Mouse (Mus musculus): ENCODE data around the gene D1Pas1.

Gene D1Pas1

GRCm38 (mm10) chr1:186986506-186986905 is 19.3 kb downstream of the D1Pas1 start:
- DNase-seq (ENCODE audit: low read depth, low spot score): no peak

GRCm38 (mm10) chr1:186988281-186988682 is 21.1 kb downstream of the D1Pas1 start:
- DNase-seq (ENCODE audit: low read depth, low spot score): no peak

DNA sequence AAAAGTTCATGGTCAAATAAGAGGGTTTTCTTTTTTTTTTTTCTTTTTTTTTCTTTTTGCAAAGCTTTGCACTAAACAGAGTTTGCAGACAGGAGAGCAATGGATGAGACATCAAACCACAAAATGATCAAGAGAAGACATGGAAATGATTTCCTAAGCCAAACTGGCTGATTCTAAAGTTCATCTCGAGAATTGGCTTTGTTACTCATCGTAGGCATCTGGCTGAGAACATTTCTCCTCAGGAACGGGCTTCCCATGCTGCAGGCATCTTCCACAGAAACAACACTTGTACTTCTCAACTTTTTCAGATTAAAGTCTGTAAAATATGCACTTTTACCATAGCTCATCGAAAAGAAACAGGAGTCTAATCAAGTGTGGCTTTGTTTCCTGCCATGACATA is 21.6 kb downstream of the D1Pas1 start:
- DNase-seq (ENCODE audit: low read depth, low spot score): no peak

DNA sequence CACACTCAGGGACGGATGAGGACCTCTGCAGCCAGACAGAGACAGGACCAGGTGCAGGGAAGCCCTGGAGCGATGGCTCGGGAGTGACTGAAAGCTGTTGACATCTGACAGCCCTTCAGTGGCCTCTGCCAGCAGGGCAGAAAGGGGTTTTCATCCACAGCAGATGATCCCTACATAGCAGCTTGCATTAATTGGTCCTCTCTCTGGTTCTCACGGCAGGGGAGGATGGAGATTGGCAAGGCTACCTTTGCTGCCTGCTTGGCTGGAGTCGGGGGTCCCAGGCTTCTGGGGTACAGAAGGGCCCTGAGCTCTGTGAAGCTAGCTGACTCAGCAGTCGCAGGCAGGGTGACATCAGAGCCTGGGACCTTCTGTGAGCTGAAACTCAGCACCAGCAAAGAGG is 24.3 kb downstream of the D1Pas1 start:
- DNase-seq (ENCODE audit: low read depth, low spot score): no peak

- DNase-seq (ENCODE audit: low read depth, low spot score): no peak
Observed at GRCm38 (mm10) chr1:186992113-186992512, 24.9 kb downstream of the D1Pas1 start.

DNA sequence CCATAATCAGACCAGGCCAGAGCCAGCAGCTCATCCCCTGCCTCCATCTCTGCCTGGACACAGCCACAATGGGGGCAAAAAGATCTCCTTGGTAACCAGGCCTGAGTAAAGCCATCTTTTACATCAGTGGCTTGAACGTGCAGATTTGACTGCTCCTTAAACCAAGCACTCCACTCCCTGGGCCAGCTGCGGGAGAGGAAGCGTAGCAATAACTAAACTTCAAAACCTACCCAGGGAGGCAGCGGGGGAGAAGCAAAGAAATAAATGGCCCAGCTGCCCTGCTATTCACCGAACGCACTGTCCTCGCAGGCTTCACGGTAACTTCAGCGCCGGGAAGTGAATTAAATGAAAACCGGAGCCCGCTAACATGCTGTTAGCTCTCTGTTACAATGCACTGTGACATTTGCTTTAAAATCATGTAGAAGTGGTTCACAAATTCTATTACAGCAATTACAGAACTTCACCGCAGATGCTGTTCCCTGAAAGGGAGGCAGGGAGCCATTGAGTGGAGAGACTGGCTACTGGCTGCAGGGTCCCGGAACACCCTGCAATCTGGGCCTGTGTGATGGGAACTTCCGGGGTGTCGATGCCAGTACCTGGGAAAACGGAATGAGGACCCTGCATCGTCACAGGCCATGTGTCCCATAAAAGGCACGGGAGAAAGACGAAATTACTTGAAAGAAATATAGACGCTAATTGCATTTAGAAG is 30.5 kb downstream of the D1Pas1 start:
- DNase-seq (ENCODE audit: low read depth, low spot score): no peak

DNA sequence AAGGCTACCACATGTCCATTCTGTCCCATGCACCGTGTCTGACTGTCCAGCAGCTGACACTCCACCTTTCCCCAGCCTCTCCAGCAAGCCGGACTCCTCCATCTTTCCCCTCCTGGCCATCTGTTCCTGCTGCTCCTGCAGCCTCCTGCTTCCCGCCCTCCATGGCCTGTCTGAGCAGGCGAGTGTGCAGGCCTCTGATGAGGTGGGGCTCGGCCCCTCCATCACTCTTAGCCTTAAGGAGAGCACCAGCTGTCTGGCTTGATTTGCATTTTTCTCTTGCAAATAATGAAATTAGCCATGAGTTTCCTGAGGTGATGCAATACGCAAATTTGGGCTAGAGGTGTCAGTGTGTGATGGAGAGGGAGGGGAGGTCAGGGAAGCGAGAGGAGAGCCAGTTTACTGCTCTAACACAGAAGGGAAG is 36.2 kb downstream of the D1Pas1 start:
- DNase-seq (ENCODE audit: low read depth, low spot score): no peak

- DNase-seq (ENCODE audit: low read depth, low spot score): no peak
Observed at GRCm38 (mm10) chr1:187004306-187004705, 37.1 kb downstream of the D1Pas1 start.

- no peak for DNase-seq (ENCODE audit: low read depth, low spot score)
Observed at GRCm38 (mm10) chr1:187006227-187006925, 39.2 kb downstream of the D1Pas1 start.

DNA sequence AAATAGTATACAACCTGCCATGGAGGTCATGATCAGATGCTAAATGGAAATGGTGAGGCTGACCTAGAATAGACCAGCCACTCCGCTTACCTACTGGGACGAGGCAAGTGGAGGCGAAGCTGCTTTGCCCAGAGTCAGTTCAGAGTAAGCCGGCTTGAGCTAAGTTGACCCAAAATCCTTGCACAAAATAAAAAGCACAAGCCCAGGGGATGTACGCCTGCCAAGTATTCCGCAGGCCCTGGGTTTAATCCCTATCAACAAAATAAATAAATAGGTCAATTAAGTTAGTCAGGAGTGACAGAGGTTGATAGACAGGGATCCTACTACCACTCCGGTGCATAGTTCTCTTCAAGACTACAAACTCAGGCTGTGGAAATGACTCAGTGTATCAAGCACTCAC is 41.0 kb downstream of the D1Pas1 start:
- DNase-seq (ENCODE audit: low read depth, low spot score): no peak

DNA sequence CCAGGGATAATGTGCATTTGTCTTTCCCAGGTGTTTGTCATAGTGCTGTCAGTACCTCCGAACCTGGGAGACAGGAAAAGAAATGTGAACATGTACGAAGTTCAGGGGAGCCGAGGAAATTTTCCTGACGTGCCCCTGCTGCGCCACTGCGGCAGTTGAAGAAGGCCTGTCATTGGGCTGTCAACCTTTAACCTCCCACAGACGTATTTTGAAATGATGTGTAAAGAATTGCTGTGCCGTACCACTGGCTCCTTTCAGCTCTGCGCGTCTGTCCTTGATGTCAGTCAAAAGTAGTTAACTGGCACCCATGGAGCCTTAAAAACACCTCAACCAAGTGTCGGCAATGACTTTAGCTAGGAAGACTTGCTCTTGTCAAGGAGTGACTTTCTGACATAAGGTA is 42.9 kb downstream of the D1Pas1 start:
- no peak for DNase-seq (ENCODE audit: low read depth, low spot score)

DNA sequence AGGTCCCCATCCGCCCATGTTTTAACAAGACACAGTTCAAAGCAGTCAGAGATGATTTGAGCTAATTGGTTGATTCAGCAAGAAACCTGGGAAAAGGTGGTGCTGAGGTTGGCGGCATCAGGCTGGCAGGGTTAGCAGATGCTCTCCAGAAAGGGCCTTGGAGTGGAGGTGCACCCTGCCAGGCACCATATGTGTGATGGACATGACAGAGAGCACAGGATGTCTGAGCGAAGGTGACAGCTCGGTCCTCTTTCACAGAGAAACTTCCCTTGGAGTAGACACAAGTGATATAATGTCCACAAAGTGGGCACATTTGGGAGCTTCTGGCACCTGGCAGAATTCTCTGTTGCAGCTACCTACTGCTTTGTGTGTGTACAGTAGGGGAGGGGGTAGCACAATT is 44.4 kb downstream of the D1Pas1 start:
- DNase-seq (ENCODE audit: low read depth, low spot score): no peak

GRCm38 (mm10) chr1:187014141-187014540 is 46.9 kb downstream of the D1Pas1 start:
- no peak for DNase-seq (ENCODE audit: low read depth, low spot score)

DNA sequence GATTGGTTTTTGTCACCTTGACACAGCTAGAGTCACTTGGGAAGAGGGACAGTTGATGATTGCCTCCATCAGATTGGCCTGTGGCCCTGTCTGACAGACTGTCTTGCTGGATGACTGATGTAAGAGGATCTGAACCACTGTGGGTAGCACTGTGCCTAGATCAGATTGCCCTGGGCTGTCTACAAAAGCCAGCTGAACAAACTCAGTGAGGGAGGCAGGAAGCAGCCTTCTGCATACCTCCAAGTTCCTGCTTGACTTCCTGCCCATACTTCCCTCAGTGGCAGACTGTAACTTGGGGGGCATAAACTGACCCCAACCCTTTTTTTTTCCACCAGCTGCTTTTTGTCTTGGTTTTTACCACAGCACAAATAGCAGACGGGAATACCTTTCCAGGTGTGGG is 48.5 kb downstream of the D1Pas1 start:
- no peak for DNase-seq (ENCODE audit: low read depth, low spot score)

- DNase-seq (ENCODE audit: low read depth, low spot score): no peak
Observed at GRCm38 (mm10) chr1:187016116-187016515, 48.9 kb downstream of the D1Pas1 start.

DNA sequence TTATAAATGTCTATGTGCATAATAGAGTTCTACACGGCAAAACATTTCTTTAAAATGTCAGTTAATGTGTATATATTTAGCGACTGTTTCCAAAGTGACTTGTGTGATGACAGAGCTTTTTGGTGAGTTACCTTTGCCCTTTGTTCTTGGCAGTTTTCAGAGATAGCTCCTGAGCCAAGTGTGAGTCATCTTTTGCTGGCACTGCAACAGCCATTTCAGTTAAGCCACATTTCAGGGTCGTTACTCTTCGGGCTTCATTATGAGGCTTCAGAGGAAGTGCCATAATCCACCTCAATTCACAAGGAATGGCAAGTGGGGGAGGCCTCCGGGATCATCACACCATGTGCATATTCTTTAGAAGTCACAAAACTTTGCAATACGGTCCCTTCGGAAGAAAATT is 52.8 kb downstream of the D1Pas1 start:
- DNase-seq (ENCODE audit: low read depth, low spot score): no peak
